Mouse (Mus musculus): ENCODE measurements around the gene Gm13279. TPM values are rescaled to one million over a fixed set of nuclear protein-coding genes. Genes with fewer than 3 reads are reported as not detected.
"Not testable (repeated sequence)": the region's sequence is repeated elsewhere in the genome, so short reads cannot be mapped to it uniquely, and the experiment has no call there.

Gm13279 gene
- not detected in 2 replicates for polyA plus RNA-seq (2014; fragmentation: Nextera tagmentation; extraction: Ambion mirVana)

DNA sequence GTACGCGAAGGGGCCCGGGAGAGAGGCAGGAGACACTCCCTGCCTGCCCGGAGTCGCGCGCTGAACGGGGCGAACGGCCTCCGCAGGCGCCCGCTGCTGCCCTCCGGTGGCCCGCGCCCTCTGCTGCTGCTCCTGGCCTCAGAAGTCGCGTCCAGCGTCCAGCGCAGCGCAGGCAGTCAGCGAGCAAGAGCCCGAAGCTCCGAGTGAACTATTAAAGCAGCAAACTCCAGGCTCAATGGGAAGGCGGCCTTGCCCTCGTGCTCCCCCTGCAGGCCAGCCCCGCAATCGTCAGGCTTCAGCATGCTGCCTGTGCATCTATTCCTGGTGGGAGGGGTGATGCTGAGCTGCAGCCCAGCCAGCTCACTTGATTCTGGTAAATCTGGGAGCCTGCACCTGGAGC lies at the start of gene Gm13279:
Gene Gm13279, plus strand, starts transcription at position 301 of the 400 bp plus-strand sequence.
- not testable (repeated sequence) for H3K9ac ChIP-seq (ENCODE audit: low read length); H3K4me2 ChIP-seq (ENCODE audit: low read length); DNase-seq (ENCODE audit: low spot score); H3K36me3 ChIP-seq (ENCODE audit: control insufficient read depth, insufficient read depth, low read length); H3K4me1 ChIP-seq (ENCODE audit: control insufficient read depth, insufficient read depth, low read length); H3K27me3 ChIP-seq (replicated peaks; ENCODE audit: control insufficient read depth, insufficient read depth, low read length); H3K4me3 ChIP-seq (ENCODE audit: low read depth, low read length); H3K9me3 ChIP-seq (replicated peaks; ENCODE audit: control insufficient read depth, low read length); H3K27ac ChIP-seq (ENCODE audit: low read depth, low read length); ATAC-seq
- no CpG with 5 or more reads among the region's 28 CpGs for WGBS

DNA sequence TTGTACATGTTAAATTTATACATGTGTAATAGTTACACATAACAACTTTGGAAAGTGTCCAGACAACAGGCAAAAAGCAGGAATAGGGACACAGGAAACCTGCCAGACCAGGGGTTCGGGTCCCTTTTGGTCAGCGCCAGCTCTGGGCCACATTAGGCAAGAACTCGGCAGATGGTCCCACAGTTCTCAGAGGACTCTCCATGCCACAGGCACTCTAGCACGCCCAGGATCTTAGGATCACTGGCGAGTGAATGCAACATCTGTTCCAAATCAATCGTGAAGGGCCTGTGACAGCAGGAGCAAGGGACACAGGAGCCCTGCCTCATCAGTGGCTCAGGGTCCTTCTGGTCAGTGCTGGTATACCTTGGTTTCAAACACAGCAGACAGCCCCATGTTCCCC lies 47.3 kb upstream of the Gm13279 start:
- Histone ChIP-seq H3K27me3 (replicated peaks; ENCODE audit: control insufficient read depth, insufficient read depth, low read length) (no peaks in the 10 kb centered on the region), H3K9me3 (replicated peaks; ENCODE audit: control insufficient read depth, low read length) (no peaks in the 10 kb centered on the region)

DNA sequence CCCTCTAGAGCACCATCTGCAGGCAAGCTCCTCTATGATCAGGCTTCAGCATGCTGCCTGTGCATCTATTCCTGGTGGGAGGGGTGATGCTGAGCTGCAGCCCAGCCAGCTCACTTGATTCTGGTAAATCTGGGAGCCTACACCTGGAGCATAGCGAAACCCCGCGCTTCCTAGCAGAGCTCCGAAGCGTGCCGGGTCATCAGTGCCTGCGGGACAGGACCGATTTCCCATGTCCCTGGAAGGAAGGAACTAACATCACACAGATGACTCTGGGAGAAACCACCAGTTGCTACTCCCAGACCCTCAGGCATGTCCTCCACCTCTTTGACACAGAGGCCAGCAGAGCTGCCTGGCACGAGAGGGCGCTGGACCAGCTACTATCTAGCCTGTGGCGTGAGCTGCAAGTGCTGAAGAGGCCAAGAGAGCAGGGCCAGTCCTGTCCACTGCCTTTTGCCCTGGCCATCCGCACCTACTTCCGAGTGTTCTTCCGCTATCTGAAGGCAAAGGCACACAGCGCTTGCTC lies 42.3 kb upstream of the Gm13279 start, which contains the start of gene Gm13271:
Gene Gm13271, plus strand, starts transcription at position 51 of the 523 bp plus-strand sequence.
- H3K27me3 ChIP-seq (replicated peaks; ENCODE audit: control insufficient read depth, insufficient read depth, low read length); H3K9ac ChIP-seq (ENCODE audit: low read length); H3K36me3 ChIP-seq (ENCODE audit: control insufficient read depth, insufficient read depth, low read length); DNase-seq (ENCODE audit: low spot score); H3K4me1 ChIP-seq (ENCODE audit: control insufficient read depth, insufficient read depth, low read length); H3K4me2 ChIP-seq (ENCODE audit: low read length); H3K27ac ChIP-seq (ENCODE audit: low read depth, low read length); H3K9me3 ChIP-seq (replicated peaks; ENCODE audit: control insufficient read depth, low read length); H3K4me3 ChIP-seq (ENCODE audit: low read depth, low read length); ATAC-seq: not testable (repeated sequence)
- WGBS = 87% methylated on average over 14 of the region's 15 CpGs

More for the DNA sequence above, 47.3 kb upstream of the Gm13279 start:
- no peak for ATAC-seq
- Histone ChIP-seq H3K4me3 (ENCODE audit: low read depth, low read length) (no peak overlapping the region), H3K4me1 (ENCODE audit: control insufficient read depth, insufficient read depth, low read length) (no peaks in the 10 kb centered on the region), H3K9ac (ENCODE audit: low read length) (no peak overlapping the region), H3K36me3 (ENCODE audit: control insufficient read depth, insufficient read depth, low read length) (no peaks in the 10 kb centered on the region), H3K4me2 (ENCODE audit: low read length) (no peak overlapping the region), H3K27ac (ENCODE audit: low read depth, low read length) (no peak overlapping the region)
- DNase-seq (ENCODE audit: low spot score) = no peak
- 77% methylated on average over 6 of the region's 6 CpGs for WGBS

- 13% methylated on average over 28 of the region's 31 CpGs for WGBS
- not testable (repeated sequence) for DNase-seq (ENCODE audit: low spot score); H3K27me3 ChIP-seq (replicated peaks; ENCODE audit: control insufficient read depth, insufficient read depth, low read length); H3K9me3 ChIP-seq (replicated peaks; ENCODE audit: control insufficient read depth, low read length); H3K36me3 ChIP-seq (ENCODE audit: control insufficient read depth, insufficient read depth, low read length); ATAC-seq; H3K4me1 ChIP-seq (ENCODE audit: control insufficient read depth, insufficient read depth, low read length)
- Histone ChIP-seq H3K9ac (ENCODE audit: low read length) (peak overlapping the region; percentile 58), H3K27ac (ENCODE audit: low read depth, low read length) (peak overlapping the region; percentile 44; the same call in 1 of the 2 replicates), H3K4me2 (ENCODE audit: low read length) (peak overlapping the region; percentile 68), H3K4me3 (ENCODE audit: low read depth, low read length) (peak overlapping the region; percentile 37)
These were observed 40.4 kb upstream of the Gm13279 start for GRCm38 (mm10) chr4:88756581-88757513.

DNA sequence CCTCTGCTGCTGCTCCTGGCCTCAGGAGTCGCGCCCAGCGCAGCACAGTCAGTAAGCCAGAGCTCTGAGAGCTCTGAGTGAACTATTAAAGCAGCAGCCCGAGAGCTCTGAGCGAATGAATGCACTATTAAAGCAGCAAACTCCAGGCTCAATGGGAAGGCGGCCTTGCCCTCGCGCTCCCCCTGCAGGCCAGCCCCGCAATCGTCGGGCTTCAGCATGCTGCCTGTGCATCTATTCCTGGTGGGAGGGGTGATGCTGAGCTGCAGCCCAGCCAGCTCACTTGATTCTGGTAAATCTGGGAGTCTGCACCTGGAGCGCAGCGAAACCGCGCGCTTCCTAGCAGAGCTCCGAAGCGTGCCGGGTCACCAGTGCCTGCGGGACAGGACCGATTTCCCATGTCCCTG lies 39.6 kb upstream of the Gm13279 start:
- H3K36me3 ChIP-seq (ENCODE audit: control insufficient read depth, insufficient read depth, low read length); H3K9me3 ChIP-seq (replicated peaks; ENCODE audit: control insufficient read depth, low read length); H3K27me3 ChIP-seq (replicated peaks; ENCODE audit: control insufficient read depth, insufficient read depth, low read length); H3K4me1 ChIP-seq (ENCODE audit: control insufficient read depth, insufficient read depth, low read length): not testable (repeated sequence)
- peak; percentile 100 for ATAC-seq
- WGBS = under 1% methylated on average over 16 of the region's 21 CpGs
- Histone ChIP-seq H3K4me3 (ENCODE audit: low read depth, low read length) (peak overlapping the region; percentile 37), H3K4me2 (ENCODE audit: low read length) (peak overlapping the region; percentile 68), H3K27ac (ENCODE audit: low read depth, low read length) (peak overlapping the region; percentile 44; the same call in 1 of the 2 replicates), H3K9ac (ENCODE audit: low read length) (peak overlapping the region; percentile 58)
- peak; percentile 94 for DNase-seq (ENCODE audit: low spot score)

GRCm38 (mm10) chr4:88758751-88759150 lies 38.4 kb upstream of the Gm13279 start:
- H3K27ac ChIP-seq (ENCODE audit: low read depth, low read length); H3K4me1 ChIP-seq (ENCODE audit: control insufficient read depth, insufficient read depth, low read length); H3K9me3 ChIP-seq (replicated peaks; ENCODE audit: control insufficient read depth, low read length); H3K9ac ChIP-seq (ENCODE audit: low read length); H3K36me3 ChIP-seq (ENCODE audit: control insufficient read depth, insufficient read depth, low read length); ATAC-seq; H3K4me3 ChIP-seq (ENCODE audit: low read depth, low read length); DNase-seq (ENCODE audit: low spot score); H3K4me2 ChIP-seq (ENCODE audit: low read length); H3K27me3 ChIP-seq (replicated peaks; ENCODE audit: control insufficient read depth, insufficient read depth, low read length): not testable (repeated sequence)
- 85% methylated on average over 9 of the region's 9 CpGs for WGBS

- H3K4me3 ChIP-seq (ENCODE audit: low read depth, low read length) = peak within 1 kb of the TSS; percentile 29
- not testable (repeated sequence) for H3K4me1 ChIP-seq (ENCODE audit: control insufficient read depth, insufficient read depth, low read length); H3K27me3 ChIP-seq (replicated peaks; ENCODE audit: control insufficient read depth, insufficient read depth, low read length); H3K9ac ChIP-seq (ENCODE audit: low read length); ATAC-seq; H3K36me3 ChIP-seq (ENCODE audit: control insufficient read depth, insufficient read depth, low read length); H3K9me3 ChIP-seq (replicated peaks; ENCODE audit: control insufficient read depth, low read length); DNase-seq (ENCODE audit: low spot score); H3K27ac ChIP-seq (ENCODE audit: low read depth, low read length)
- 37% methylated on average over 7 of the region's 14 CpGs for WGBS
- peak within 1 kb of the TSS; percentile 52 for H3K4me2 ChIP-seq (ENCODE audit: low read length)
These were observed 37.5 kb upstream of the Gm13279 start, which contains the start of gene Gm13283 for GRCm38 (mm10) chr4:88759610-88760268. Gm13283 (plus strand) TSS chr4:88760119.

- Histone ChIP-seq H3K4me3 (ENCODE audit: low read depth, low read length) (peak overlapping the region; percentile 29), H3K4me2 (ENCODE audit: low read length) (peak overlapping the region; percentile 52)
- H3K9ac ChIP-seq (ENCODE audit: low read length); H3K9me3 ChIP-seq (replicated peaks; ENCODE audit: control insufficient read depth, low read length); ATAC-seq; H3K27me3 ChIP-seq (replicated peaks; ENCODE audit: control insufficient read depth, insufficient read depth, low read length); H3K27ac ChIP-seq (ENCODE audit: low read depth, low read length); H3K4me1 ChIP-seq (ENCODE audit: control insufficient read depth, insufficient read depth, low read length); H3K36me3 ChIP-seq (ENCODE audit: control insufficient read depth, insufficient read depth, low read length): not testable (repeated sequence)
- peak; percentile 73 for DNase-seq (ENCODE audit: low spot score)
- under 1% methylated on average over 23 of the region's 28 CpGs for WGBS
These were observed 36.8 kb upstream of the Gm13279 start for GRCm38 (mm10) chr4:88760431-88760830.

Measured in forebrain, embryonic 14.5 days (tissue).